Comparison of ENCODE assay signal across 14 mouse cellular contexts in genomic region chr13:69833416-69833815, GRCm38 (mm10).
"Had no signal": no experiment of that assay in that cellular context is flagged by ENCODE, and none has a peak within 500 bp of the region (broad histone marks: within the 10 kb centered on the region; RNA-seq: fewer than 3 reads in every experiment).

No protein-coding gene starts in this region.

- DNase-seq: lung, adult 18-20 months; lung, embryonic 14.5 days; lung, postnatal 10 days; lung, postnatal 4 days; retina, postnatal 1 day; right cerebral cortex, postnatal 14 days; right cerebral cortex, postnatal 4 days; spleen, adult 18-20 months; thymus, adult 18-20 months; thymus, postnatal 14 days; thymus, postnatal 36 days had no signal

- ATAC-seq: liver, embryonic 12.5 days; midbrain, embryonic 13.5 days; midbrain, embryonic 16.5 days had no signal
